Mouse (Mus musculus) E14TG2a.4 (cell line): Measurements from ENCODE around the gene Vmn1r195.
"Not testable (repeated sequence)": the region's sequence is repeated elsewhere in the genome, so short reads cannot be mapped to it uniquely, and the experiment has no call there.

ENCODE experiments used
- H3K27me3 ChIP-seq: 2 replicates; pipeline ENCODE4 v1.6.1; 2014; ENCODE audit warnings: low read length, control low read depth; ENCODE audit not compliant: insufficient read depth
- H3K36me3 ChIP-seq: 2 replicates; pipeline ENCODE4 v1.6.1; 2014; ENCODE audit warnings: low read length, control low read depth; ENCODE audit not compliant: insufficient read depth
- H3K4me1 ChIP-seq: replicated peaks from 2 replicates; pipeline ENCODE4 v1.6.1; 2014; ENCODE audit warnings: low read depth, low read length, control low read depth
- H3K4me3 ChIP-seq: replicated peaks from 2 replicates; pipeline ENCODE4 v1.5.1; 2014; ENCODE audit warnings: mild to moderate bottlenecking, low read length
- H3K9me3 ChIP-seq: 2 replicates; pipeline ENCODE4 v1.6.1; 2014; ENCODE audit warnings: low read length, control low read depth
- CTCF ChIP-seq: conservative IDR thresholded peaks from 2 replicates; pipeline ENCODE4 v1.5.1; 2014; ENCODE audit warnings: low read length
- NANOG ChIP-seq: IDR thresholded peaks from 2 replicates; pipeline ENCODE4 v1.6.1; 2014; ENCODE audit warnings: borderline replicate concordance, low read length, mixed read lengths
- POU5F1 ChIP-seq: IDR thresholded peaks from 2 replicates; pipeline ENCODE4 v1.6.1; 2014; ENCODE audit warnings: low read length, borderline replicate concordance

Gene Vmn1r195

GRCm38 (mm10) chr13:22270222-22270621 lies at the start of gene Vmn1r195:
TSS of gene Vmn1r195 (plus strand) at chr13:22270522.
- not testable (repeated sequence) for H3K9me3 ChIP-seq, H3K4me1 ChIP-seq, H3K27me3 ChIP-seq, H3K4me3 ChIP-seq, H3K36me3 ChIP-seq

- not testable (repeated sequence) for H3K4me1 ChIP-seq, H3K4me3 ChIP-seq, H3K36me3 ChIP-seq, H3K9me3 ChIP-seq, H3K27me3 ChIP-seq
Measured at GRCm38 (mm10) chr13:22223060-22223459, 47.3 kb upstream of the Vmn1r195 start, which contains the start of gene Vmn1r193. TSS of gene Vmn1r193 (minus strand) at chr13:22223160.

DNA sequence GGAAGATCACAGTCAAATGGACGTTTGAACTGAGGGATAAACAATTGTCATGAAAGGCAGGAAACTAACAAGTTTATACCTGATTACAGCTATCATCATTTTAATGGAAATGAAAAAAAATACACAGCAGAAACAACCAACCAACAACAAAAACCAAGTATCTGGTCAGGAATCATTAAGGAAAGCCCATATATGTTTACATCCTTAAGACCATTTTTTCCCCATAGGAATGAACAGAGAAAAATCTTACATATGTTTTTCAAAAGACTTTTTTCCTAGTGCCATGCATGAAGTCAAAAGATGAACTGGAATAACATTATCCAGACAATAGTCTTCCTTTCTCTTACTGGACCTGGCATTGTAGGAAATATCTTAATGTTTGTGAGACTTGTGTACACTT lies 26.4 kb upstream of the Vmn1r195 start, which contains the start of gene Vmn1r194:
TSS of gene Vmn1r194 (plus strand) at position 301 of the 400 bp plus-strand sequence.
- Histone ChIP-seq H3K9me3 (no peaks in the 10 kb centered on the region), H3K4me3 (no peak within 1 kb of the TSS)

GRCm38 (mm10) chr13:22271721-22272120 lies 1.4 kb downstream of the Vmn1r195 start:
- H3K9me3 ChIP-seq = no peaks in the 10 kb centered on the region
- no peaks in the 10 kb centered on the region for H3K4me1 ChIP-seq
- no peak overlapping the region for H3K4me3 ChIP-seq
- no peaks in the 10 kb centered on the region for H3K36me3 ChIP-seq
- no peaks in the 10 kb centered on the region for H3K27me3 ChIP-seq
- TF ChIP-seq NANOG (no peak), POU5F1 (no peak), CTCF (no peak)

More for the DNA sequence above, 26.4 kb upstream of the Vmn1r195 start, which contains the start of gene Vmn1r194:
- no peaks in the 10 kb centered on the region for H3K4me1 ChIP-seq
- no peaks in the 10 kb centered on the region for H3K27me3 ChIP-seq
- no peaks in the 10 kb centered on the region for H3K36me3 ChIP-seq
- TF ChIP-seq NANOG = no peak
- no peak for TF ChIP-seq POU5F1
- TF ChIP-seq CTCF = no peak

GRCm38 (mm10) chr13:22284578-22284977 lies 14.3 kb downstream of the Vmn1r195 start:
- Histone ChIP-seq H3K9me3 (peaks cover 35% of the 10 kb centered on the region), H3K4me1 (no peaks in the 10 kb centered on the region), H3K27me3 (no peaks in the 10 kb centered on the region), H3K4me3 (no peak overlapping the region), H3K36me3 (no peaks in the 10 kb centered on the region)
- no peak for TF ChIP-seq CTCF
- TF ChIP-seq POU5F1 = no peak
- no peak for TF ChIP-seq NANOG

DNA sequence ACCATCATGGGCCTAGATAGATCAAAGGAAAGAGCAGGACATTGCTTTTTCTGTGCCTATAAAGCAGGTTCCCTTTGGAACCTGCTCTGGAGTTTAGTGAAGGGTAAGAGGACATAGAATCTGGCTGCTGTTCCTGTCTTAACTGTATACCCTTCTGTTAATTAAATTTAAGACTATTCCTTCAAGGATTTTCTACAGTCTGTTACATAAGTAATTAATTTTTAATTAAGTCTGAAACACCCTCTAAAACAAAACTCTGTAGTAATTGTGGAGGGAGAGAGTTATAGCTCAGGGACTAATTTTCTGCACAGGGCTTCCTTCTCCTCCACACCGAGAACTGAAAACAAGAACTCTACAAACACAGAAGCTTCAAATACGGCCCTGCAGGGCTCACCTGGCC lies 19.3 kb downstream of the Vmn1r195 start, which contains the start of gene Vmn1r196:
TSS of gene Vmn1r196 (plus strand) at position 301 of the 400 bp plus-strand sequence.
- no peaks in the 10 kb centered on the region for H3K36me3 ChIP-seq
- H3K27me3 ChIP-seq = no peaks in the 10 kb centered on the region
- peaks cover 6% of the 10 kb centered on the region for H3K9me3 ChIP-seq
- no peaks in the 10 kb centered on the region for H3K4me1 ChIP-seq
- no peak for TF ChIP-seq CTCF
- no peak for TF ChIP-seq NANOG
- TF ChIP-seq POU5F1 = no peak
- H3K4me3 ChIP-seq = no peak within 1 kb of the TSS

DNA sequence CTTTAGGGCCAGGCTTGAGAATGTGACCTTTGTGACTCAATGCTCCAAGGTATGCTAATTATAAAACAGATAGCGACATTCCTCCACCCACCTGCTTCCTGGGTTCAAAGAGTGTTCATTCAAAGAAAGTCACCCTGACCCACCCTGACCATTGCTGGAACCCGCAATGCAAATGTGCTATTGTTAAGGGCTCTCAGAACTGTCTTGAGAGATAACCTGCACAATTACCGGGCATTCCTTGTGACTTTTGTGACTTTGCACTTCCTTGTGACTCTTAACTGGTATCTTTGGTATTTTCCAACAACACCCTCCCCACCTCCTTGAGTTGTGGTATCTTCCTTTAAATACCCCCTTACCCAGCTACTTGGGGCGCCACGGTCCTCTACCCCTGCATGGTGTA lies 37.8 kb downstream of the Vmn1r195 start:
- H3K36me3 ChIP-seq, H3K4me3 ChIP-seq, H3K4me1 ChIP-seq, H3K27me3 ChIP-seq: not testable (repeated sequence)
- H3K9me3 ChIP-seq = peaks cover 67% of the 10 kb centered on the region

DNA sequence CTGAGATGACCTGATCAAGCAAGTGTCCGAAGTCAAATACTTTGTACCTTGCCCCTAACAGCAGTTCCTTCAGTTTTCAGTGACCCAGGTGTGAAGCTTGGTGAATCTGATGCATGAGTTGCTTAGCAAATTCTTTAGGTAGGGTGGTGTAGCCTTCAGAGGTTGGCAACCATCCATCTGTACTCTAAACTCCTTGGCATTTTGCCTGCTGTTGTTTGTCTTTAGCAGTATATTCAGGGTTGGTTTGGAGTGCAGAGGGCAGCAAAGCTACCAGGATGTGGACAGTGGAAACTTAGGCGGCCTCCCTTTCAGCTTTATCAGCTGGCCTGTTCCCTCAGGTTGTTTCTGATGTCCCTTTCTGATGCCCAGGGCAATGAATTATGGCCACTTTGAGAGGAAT lies 45.0 kb downstream of the Vmn1r195 start:
- no peaks in the 10 kb centered on the region for H3K36me3 ChIP-seq
- no peak overlapping the region for H3K4me3 ChIP-seq
- H3K4me1 ChIP-seq = peaks cover 11% of the 10 kb centered on the region
- H3K9me3 ChIP-seq = peaks cover 44% of the 10 kb centered on the region
- no peak for TF ChIP-seq CTCF
- TF ChIP-seq POU5F1 = no peak
- TF ChIP-seq NANOG = no peak
- no peaks in the 10 kb centered on the region for H3K27me3 ChIP-seq

DNA sequence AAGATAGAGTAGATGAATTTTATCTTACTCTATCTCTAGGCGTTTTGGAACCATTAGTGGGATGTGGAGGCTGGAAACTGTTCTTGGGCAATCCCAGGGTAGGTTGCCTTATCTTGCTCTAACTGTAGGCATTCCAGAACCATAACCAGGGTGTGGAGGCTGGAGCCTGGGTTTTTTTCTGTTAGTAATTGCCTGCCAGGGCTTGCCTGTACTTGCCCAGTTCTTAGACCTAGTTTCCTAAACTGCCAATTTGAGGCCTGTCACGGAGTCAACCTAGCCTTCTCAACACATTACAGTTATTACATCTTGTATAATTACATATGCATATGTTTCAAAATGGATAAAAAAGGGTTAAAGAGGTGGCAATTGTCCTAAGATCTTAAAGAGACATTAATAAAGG lies 47.0 kb downstream of the Vmn1r195 start:
- TF ChIP-seq NANOG (no peak), POU5F1 (no peak), CTCF (no peak)
- Histone ChIP-seq H3K36me3 (no peaks in the 10 kb centered on the region), H3K27me3 (no peaks in the 10 kb centered on the region), H3K4me3 (no peak overlapping the region), H3K4me1 (peaks cover 14% of the 10 kb centered on the region), H3K9me3 (peaks cover 24% of the 10 kb centered on the region)

DNA sequence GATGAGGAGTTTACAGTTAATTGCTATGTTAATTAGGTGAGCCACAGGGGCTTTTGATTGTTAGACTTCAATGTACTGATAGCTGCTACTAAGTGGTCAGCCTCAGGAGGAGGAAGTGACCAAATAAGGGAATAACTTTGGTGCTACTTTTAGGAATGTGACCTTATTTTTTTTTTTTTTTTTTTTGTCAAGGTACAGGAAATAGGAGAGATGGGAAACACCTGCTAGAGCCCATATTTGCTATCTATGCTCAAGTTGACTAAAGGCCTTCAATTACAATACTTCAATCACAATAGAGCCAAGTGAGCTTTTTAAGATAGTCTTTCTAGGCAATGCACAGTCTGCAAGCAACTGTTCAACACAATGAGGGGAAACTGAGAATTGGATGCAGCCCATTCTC lies 49.8 kb downstream of the Vmn1r195 start:
- H3K27me3 ChIP-seq = no peaks in the 10 kb centered on the region
- H3K4me3 ChIP-seq = no peak overlapping the region
- H3K36me3 ChIP-seq = no peaks in the 10 kb centered on the region
- peaks cover 14% of the 10 kb centered on the region for H3K4me1 ChIP-seq
- H3K9me3 ChIP-seq = no peaks in the 10 kb centered on the region
- TF ChIP-seq NANOG (peak; percentile 45; the same call in 1 of the 2 replicates), POU5F1 (no peak)
